In genomic region chr4:151451885-151452284, GRCm38 (mm10) we compare ENCODE assay signal across 14 mouse cellular contexts.
"Had no signal": no experiment of that assay in that cellular context is flagged by ENCODE, and none has a peak within 500 bp of the region (broad histone marks: within the 10 kb centered on the region; RNA-seq: fewer than 3 reads in every experiment).

No protein-coding gene starts in this region.

- H3K9me3 ChIP-seq: limb, embryonic 12.5 days; liver, embryonic 13.5 days; lung, embryonic 15.5 days had no signal

- H3K9ac ChIP-seq: limb, embryonic 12.5 days; liver, embryonic 13.5 days; liver, postnatal 0 days; lung, embryonic 15.5 days had no signal

- ATAC-seq: liver, postnatal 0 days had no signal

- DNase-seq: kidney, adult 8-10 months; kidney, postnatal 25 days; liver; liver, embryonic 13.5 days; liver, postnatal 0 days; lung, postnatal 14 days; thymus, postnatal 4 days had no signal

- H3K4me1 ChIP-seq: liver, embryonic 13.5 days; lung, embryonic 15.5 days; megakaryocyte, embryonic 14.5 days had no signal

- H3K36me3 ChIP-seq: limb, embryonic 12.5 days; liver, embryonic 13.5 days; lung, embryonic 15.5 days had no signal

- H3K27me3 ChIP-seq: liver, embryonic 13.5 days; lung, embryonic 15.5 days; megakaryocyte, embryonic 14.5 days had no signal

- H3K27ac ChIP-seq: left cerebral cortex, adult 2 months; limb, embryonic 12.5 days; liver, embryonic 13.5 days; lung, embryonic 15.5 days; macrophage; stomach, postnatal 0 days had no signal

- H3K4me2 ChIP-seq: limb, embryonic 12.5 days; liver, embryonic 13.5 days; lung, embryonic 15.5 days had no signal

- H3K4me3 ChIP-seq: left cerebral cortex, adult 2 months; limb, embryonic 12.5 days; liver, embryonic 13.5 days; lung, embryonic 15.5 days; megakaryocyte, embryonic 14.5 days; myocyte had no signal
